Mouse (Mus musculus) liver, adult 2 months (tissue): Measurements from ENCODE around the gene Tpsg1. TPM values are rescaled to one million over a fixed set of nuclear protein-coding genes. Genes with fewer than 3 reads are reported as not detected.

Experiments
- DNase-seq: peaks from one replicate; pipeline ENCODE4 v3.0.0-alpha.2; 2011; ENCODE audit warnings: low read depth, low spot score; ENCODE audit errors: extremely low read depth
- H3K27ac ChIP-seq: fragments of 200-500 bp; replicated peaks from 2 replicates; pipeline ENCODE4 v1.5.1; 2012; ENCODE audit warnings: low read depth, mild to moderate bottlenecking, control low read depth, inconsistent platforms, low read length; ENCODE audit not compliant: insufficient read depth
- H3K27me3 ChIP-seq: fragments of 200-500 bp; 2 replicates; pipeline ENCODE4 v1.6.1; 2012; ENCODE audit warnings: mild to moderate bottlenecking, moderate library complexity, low read length, inconsistent platforms; ENCODE audit not compliant: control insufficient read depth, insufficient read depth
- H3K36me3 ChIP-seq: fragments of 200-500 bp; 2 replicates; pipeline ENCODE4 v1.6.1; 2012; ENCODE audit warnings: low read length, inconsistent platforms; ENCODE audit not compliant: control insufficient read depth, insufficient read depth
- H3K4me1 ChIP-seq: fragments of 200-500 bp; 2 replicates; pipeline ENCODE4 v1.6.1; 2011; ENCODE audit warnings: low read length; ENCODE audit not compliant: control insufficient read depth, insufficient read depth
- H3K4me3 ChIP-seq: fragments of 200-500 bp; 2 replicates; pipeline ENCODE4 v1.5.1; 2011; ENCODE audit warnings: low read depth, mild to moderate bottlenecking, control low read depth, low read length, moderate library complexity; ENCODE audit not compliant: insufficient read depth
- H3K79me2 ChIP-seq: fragments of 200-500 bp; 2 replicates; pipeline ENCODE4 v1.6.1; 2012; ENCODE audit warnings: inconsistent platforms, mild to moderate bottlenecking, low read length, moderate library complexity; ENCODE audit not compliant: control insufficient read depth, insufficient read depth
- H3K9ac ChIP-seq: fragments of 200-500 bp; 2 replicates; pipeline ENCODE4 v1.6.1; 2012; ENCODE audit warnings: low read depth, mild to moderate bottlenecking, control low read depth, inconsistent platforms, low read length
- CTCF ChIP-seq: fragments of 200-500 bp; IDR thresholded peaks from 2 replicates; pipeline ENCODE4 v1.5.1; 2011; ENCODE audit warnings: low read depth, low read length, control low read depth
- POLR2A ChIP-seq: fragments of 200-500 bp; IDR thresholded peaks from 2 replicates; pipeline ENCODE4 v1.6.1; 2011; ENCODE audit warnings: low read length, control low read depth; ENCODE audit not compliant: insufficient read depth; ENCODE audit errors: extremely low read depth
- WGBS: fragments of 180-500 bp; shearing (Covaris S2); methylation state at CpG from one replicate; pipeline ENCODE4 v1.1.7; 2018; 5-methylcytosine and 5-hydroxymethylcytosine counted together
- polyA plus RNA-seq: library from polyadenylated mRNA; depleted of rRNA; stranded (reverse); fragments of >200 nt; gene quantifications from 2 replicates; pipeline ENCODE4 v1.2.3, GENCODE M21; 2012
- total RNA-seq: library from RNA; depleted of rRNA; stranded (reverse); fragments of >200 nt; gene quantifications from 2 replicates; pipeline ENCODE4 v1.2.3, GENCODE M21; 2014

The Tpsg1 gene
- total and polyA plus RNA-seq, 2 experiments, result not detected

DNA sequence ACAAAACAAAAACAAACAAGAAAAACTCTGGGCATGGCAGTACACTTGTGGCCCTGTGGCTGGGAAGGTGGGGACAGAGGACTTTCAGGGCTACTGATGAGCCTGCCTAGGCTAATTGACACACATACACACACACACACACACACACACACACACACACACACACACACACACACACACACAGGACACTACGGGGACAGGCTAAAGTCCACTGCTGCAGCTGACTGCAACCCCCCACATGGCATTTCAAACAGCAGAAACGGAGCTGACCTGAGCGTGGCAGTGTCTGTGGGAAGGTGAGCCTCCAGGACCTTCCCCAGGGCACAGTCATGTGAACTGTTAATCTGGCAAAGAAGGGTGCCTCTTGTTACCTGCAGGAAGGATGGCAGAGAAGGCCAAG is 27.6 kb upstream of the Tpsg1 start:
- Histone ChIP-seq H3K79me2 (no peaks in the 10 kb centered on the region), H3K4me3 (no peak overlapping the region), H3K27ac (no peak overlapping the region), H3K9ac (no peak overlapping the region), H3K4me1 (peaks cover 6% of the 10 kb centered on the region), H3K27me3 (no peaks in the 10 kb centered on the region), H3K36me3 (no peaks in the 10 kb centered on the region)
- TF ChIP-seq POLR2A, result no peak
- 0 out of 2 replicates have a peak, but pooled peaks have one; percentile 2 for TF ChIP-seq CTCF
- DNase-seq, result peak; percentile 64
- WGBS, result 15% methylated on average over 3 of the region's 3 CpGs

DNA sequence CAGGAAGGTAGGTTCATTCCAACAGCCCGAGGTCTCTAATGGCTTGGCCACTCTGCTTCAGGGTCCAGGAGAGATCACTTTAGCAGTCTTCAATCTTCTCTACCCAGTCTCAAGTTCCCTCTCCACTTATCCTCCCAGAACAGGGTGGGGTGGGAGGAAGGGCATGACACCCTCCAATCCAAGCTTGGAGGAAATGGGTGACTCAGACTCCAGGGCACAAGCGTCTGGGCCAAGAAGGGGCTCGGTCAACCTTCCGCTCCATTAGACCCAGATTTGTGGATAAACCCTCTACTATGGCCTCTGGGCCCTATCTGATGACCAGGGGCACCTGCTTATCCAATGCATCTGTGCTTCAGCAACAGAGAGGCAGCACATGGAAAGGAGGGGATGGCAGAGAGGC is 23.6 kb upstream of the Tpsg1 start, which contains the start of gene Tpsab1:
Gene Tpsab1, minus strand, starts transcription at position 101 of the 400 bp plus-strand sequence.
- no peaks in the 10 kb centered on the region for H3K27me3 ChIP-seq
- H3K4me3 ChIP-seq, result no peak within 1 kb of the TSS
- 90% methylated on average over 4 of the region's 4 CpGs for WGBS

DNA sequence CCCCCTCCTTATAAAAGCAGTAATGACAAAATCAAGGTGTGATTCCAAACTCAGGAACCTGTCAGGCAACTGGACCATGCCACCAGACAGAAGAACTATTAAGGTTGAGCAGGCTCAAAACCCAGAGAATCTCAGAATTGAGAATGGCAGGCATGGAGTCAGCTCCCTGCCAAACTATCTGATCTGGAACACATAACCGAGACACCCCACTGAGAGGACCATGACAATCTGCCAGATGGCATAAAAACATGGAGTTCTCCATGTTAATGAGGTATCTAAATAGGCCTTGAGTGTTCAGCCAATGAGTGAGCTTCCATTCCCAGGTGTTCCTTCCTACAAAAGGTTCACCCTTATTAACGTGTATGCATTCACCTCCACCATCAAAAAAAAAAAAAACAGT is 7.8 kb upstream of the Tpsg1 start:
- H3K27me3 ChIP-seq, result no peaks in the 10 kb centered on the region
- H3K9ac ChIP-seq, result no peak overlapping the region
- DNase-seq, result no peak
- H3K36me3 ChIP-seq, result no peaks in the 10 kb centered on the region
- no peaks in the 10 kb centered on the region for H3K4me1 ChIP-seq
- no peaks in the 10 kb centered on the region for H3K79me2 ChIP-seq
- TF ChIP-seq CTCF (no peak), POLR2A (no peak)
- H3K4me3 ChIP-seq, result no peak overlapping the region
- H3K27ac ChIP-seq, result no peak overlapping the region
- 67% methylated on average over 2 of the region's 2 CpGs for WGBS

More for the DNA sequence above, 23.6 kb upstream of the Tpsg1 start, which contains the start of gene Tpsab1:
- H3K36me3 ChIP-seq, result no peaks in the 10 kb centered on the region
- TF ChIP-seq CTCF (no peak), POLR2A (no peak)
- no peak for DNase-seq
- no peak within 1 kb of the TSS for H3K9ac ChIP-seq
- no peak within 1 kb of the TSS for H3K27ac ChIP-seq
- peaks cover 6% of the 10 kb centered on the region for H3K4me1 ChIP-seq
- H3K79me2 ChIP-seq, result no peaks in the 10 kb centered on the region

DNA sequence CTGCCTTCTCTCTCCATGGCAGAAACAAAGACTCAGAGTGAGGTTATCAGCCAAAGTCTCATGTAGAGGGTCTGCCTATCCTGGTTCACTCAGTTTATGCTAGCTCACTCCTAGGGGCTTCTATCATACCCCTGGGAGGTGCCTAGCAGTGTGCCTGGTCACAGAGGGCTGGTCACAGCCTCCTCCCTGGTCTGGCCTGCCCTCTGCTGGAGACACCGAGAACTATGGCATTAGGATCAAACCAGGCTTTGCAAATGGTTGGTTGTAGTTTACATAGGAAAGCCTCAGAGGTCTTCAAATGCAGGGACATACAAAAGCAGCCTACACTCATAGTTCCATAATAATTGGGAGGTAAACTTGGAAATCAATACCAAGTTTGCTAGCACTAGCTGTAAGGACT is 5.3 kb upstream of the Tpsg1 start:
- 3% methylated on average over 1 of the region's 1 CpGs for WGBS
- DNase-seq, result peak; percentile 12
- TF ChIP-seq POLR2A (no peak), CTCF (peak; percentile 94)
- Histone ChIP-seq H3K36me3 (no peaks in the 10 kb centered on the region), H3K27ac (no peak overlapping the region), H3K79me2 (no peaks in the 10 kb centered on the region), H3K27me3 (no peaks in the 10 kb centered on the region), H3K4me1 (no peaks in the 10 kb centered on the region), H3K9ac (no peak overlapping the region), H3K4me3 (no peak overlapping the region)

DNA sequence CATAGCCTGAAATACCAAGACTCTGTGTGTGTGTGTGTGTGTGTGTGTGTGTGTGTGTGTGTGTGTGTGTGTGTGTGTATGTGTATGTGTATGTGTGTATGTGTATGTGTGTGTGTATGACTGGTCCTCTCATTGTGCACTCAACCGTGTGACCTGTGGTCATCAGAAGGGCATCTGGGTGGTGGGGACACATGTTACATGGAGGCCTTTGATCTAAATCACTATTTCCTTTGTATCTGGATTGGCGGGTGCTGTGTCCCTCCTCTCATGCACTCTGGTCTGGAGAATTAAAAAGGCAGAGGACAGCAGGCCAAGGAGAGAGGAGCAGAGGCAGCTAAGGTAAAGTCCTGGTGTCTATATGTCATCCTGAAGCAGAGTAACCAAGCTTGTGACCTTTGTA is 3.1 kb upstream of the Tpsg1 start, which contains the start of gene Tpsb2:
Gene Tpsb2, plus strand, starts transcription at position 301 of the 400 bp plus-strand sequence.
- H3K79me2 ChIP-seq, result no peaks in the 10 kb centered on the region
- H3K9ac ChIP-seq, result no peak within 1 kb of the TSS
- no peak for DNase-seq
- H3K27me3 ChIP-seq, result no peaks in the 10 kb centered on the region
- H3K4me1 ChIP-seq, result no peaks in the 10 kb centered on the region
- WGBS, result 72% methylated on average over 2 of the region's 2 CpGs
- no peaks in the 10 kb centered on the region for H3K36me3 ChIP-seq
- H3K27ac ChIP-seq, result no peak within 1 kb of the TSS
- TF ChIP-seq CTCF (no peak), POLR2A (no peak)
- no peak within 1 kb of the TSS for H3K4me3 ChIP-seq

DNA sequence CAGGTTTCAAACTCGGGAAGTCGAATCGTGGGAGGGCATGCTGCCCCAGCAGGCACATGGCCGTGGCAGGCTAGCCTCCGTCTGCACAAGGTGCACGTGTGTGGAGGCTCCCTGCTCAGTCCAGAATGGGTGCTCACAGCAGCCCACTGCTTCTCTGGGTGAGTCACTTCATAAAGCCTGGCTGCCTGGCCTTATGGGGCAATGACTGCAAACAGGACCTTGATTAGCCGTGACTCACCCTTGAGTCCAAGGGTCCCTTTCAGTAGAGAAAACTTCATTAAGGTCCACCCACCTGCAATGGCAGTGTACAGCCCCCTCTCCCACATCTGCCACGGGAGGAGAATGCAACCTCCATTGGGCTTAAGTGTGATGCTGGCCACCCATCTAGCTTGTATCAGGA is 3.4 kb downstream of the Tpsg1 start:
- H3K9ac ChIP-seq, result no peak overlapping the region
- H3K27me3 ChIP-seq, result no peaks in the 10 kb centered on the region
- H3K36me3 ChIP-seq, result no peaks in the 10 kb centered on the region
- TF ChIP-seq POLR2A (no peak), CTCF (no peak)
- H3K79me2 ChIP-seq, result no peaks in the 10 kb centered on the region
- no peaks in the 10 kb centered on the region for H3K4me1 ChIP-seq
- H3K4me3 ChIP-seq, result no peak overlapping the region
- WGBS, result 35% methylated on average over 8 of the region's 8 CpGs
- H3K27ac ChIP-seq, result no peak overlapping the region
- DNase-seq, result no peak
